Mouse (Mus musculus) hindbrain, embryonic 15.5 days (tissue): ENCODE results near the gene Cplx3. TPM values are rescaled to one million over a fixed set of nuclear protein-coding genes. Genes with fewer than 3 reads are reported as not detected.

Experiments
- ATAC-seq: fragments of 200-750 bp; cut with Nextera tagmentation; 2 replicates; pipeline ENCODE4 v1.8.0; 2017; ENCODE audit warnings: low read depth, moderate number of reproducible peaks, moderate TSS enrichment; ENCODE audit not compliant: low FRiP score
- H3K27ac ChIP-seq: fragments of 300-500 bp; sonication (generic); replicated peaks from 2 replicates; pipeline ENCODE4 v1.5.1; 2015; ENCODE audit warnings: mild to moderate bottlenecking, inconsistent platforms
- H3K27me3 ChIP-seq: fragments of 300-500 bp; sonication (generic); 2 replicates; pipeline ENCODE4 v1.6.1; 2015; ENCODE audit warnings: control low read depth, inconsistent platforms
- H3K36me3 ChIP-seq: fragments of 300-500 bp; sonication (generic); 2 replicates; pipeline ENCODE4 v1.6.1; 2015; ENCODE audit warnings: control low read depth, inconsistent platforms
- H3K4me1 ChIP-seq: fragments of 300-500 bp; sonication (generic); replicated peaks from 2 replicates; pipeline ENCODE4 v1.6.1; 2015; ENCODE audit warnings: control low read depth, inconsistent platforms
- H3K4me2 ChIP-seq: fragments of 300-500 bp; sonication (generic); 2 replicates; pipeline ENCODE4 v1.6.1; 2015; ENCODE audit warnings: moderate library complexity, mild to moderate bottlenecking, inconsistent platforms
- H3K4me3 ChIP-seq: fragments of 300-500 bp; sonication (generic); 2 replicates; pipeline ENCODE4 v1.5.1; 2015; ENCODE audit warnings: mild to moderate bottlenecking, inconsistent platforms
- H3K9ac ChIP-seq: fragments of 300-500 bp; sonication (generic); 2 replicates; pipeline ENCODE4 v1.6.1; 2015; ENCODE audit warnings: inconsistent platforms
- H3K9me3 ChIP-seq: fragments of 300-500 bp; sonication (generic); 2 replicates; pipeline ENCODE4 v1.6.1; 2016; ENCODE audit warnings: control low read depth, inconsistent platforms
- WGBS: fragments of 180-500 bp; shearing (Covaris S2); methylation state at CpG from one replicate; pipeline ENCODE4 v1.1.7; 2015; 5-methylcytosine and 5-hydroxymethylcytosine counted together
- polyA plus RNA-seq: library from polyadenylated mRNA; unstranded; fragments of >200 nt; fragmentation: Nextera tagmentation; extraction: Ambion mirVana; gene quantifications from 2 replicates; pipeline ENCODE4 v1.2.1, GENCODE M21; 2015

Cplx3 gene
- polyA plus RNA-seq, 1 experiment from 2014 or later = 0.19 TPM

- no peak overlapping the region for H3K4me3 ChIP-seq
- H3K36me3 ChIP-seq = peaks cover 21% of the 10 kb centered on the region
- no peak overlapping the region for H3K4me2 ChIP-seq
- H3K27me3 ChIP-seq = no peaks in the 10 kb centered on the region
- no peak overlapping the region for H3K9ac ChIP-seq
- H3K27ac ChIP-seq = no peak overlapping the region
- peaks cover 18% of the 10 kb centered on the region; the same call in 1 of the 2 replicates for H3K4me1 ChIP-seq
- WGBS = 88% methylated on average over 8 of the region's 8 CpGs
- no peaks in the 10 kb centered on the region for H3K9me3 ChIP-seq
- no peak for ATAC-seq
These were observed 8.8 kb downstream of the Cplx3 start for GRCm38 (mm10) chr9:57597265-57597664.

GRCm38 (mm10) chr9:57594174-57594509 lies 11.9 kb downstream of the Cplx3 start:
- Histone ChIP-seq H3K4me3 (no peak overlapping the region), H3K4me2 (no peak overlapping the region), H3K27me3 (no peaks in the 10 kb centered on the region), H3K9ac (no peak overlapping the region), H3K4me1 (peaks cover 16% of the 10 kb centered on the region), H3K27ac (no peak overlapping the region), H3K9me3 (no peaks in the 10 kb centered on the region), H3K36me3 (peaks cover 21% of the 10 kb centered on the region)
- WGBS = 67% methylated on average over 9 of the region's 9 CpGs
- no peak for ATAC-seq

GRCm38 (mm10) chr9:57593454-57594173 lies 12.5 kb downstream of the Cplx3 start:
- H3K27me3 ChIP-seq = no peaks in the 10 kb centered on the region
- 41% methylated on average over 12 of the region's 12 CpGs for WGBS
- H3K4me2 ChIP-seq = no peak overlapping the region
- H3K9ac ChIP-seq = no peak overlapping the region
- no peak overlapping the region for H3K27ac ChIP-seq
- no peak overlapping the region for H3K4me3 ChIP-seq
- H3K36me3 ChIP-seq = peaks cover 21% of the 10 kb centered on the region
- H3K4me1 ChIP-seq = peaks cover 18% of the 10 kb centered on the region
- no peaks in the 10 kb centered on the region for H3K9me3 ChIP-seq
- no peak for ATAC-seq

GRCm38 (mm10) chr9:57590726-57591125 lies 15.4 kb downstream of the Cplx3 start:
- H3K4me1 ChIP-seq = peaks cover 19% of the 10 kb centered on the region
- H3K9me3 ChIP-seq = no peaks in the 10 kb centered on the region
- WGBS = 46% methylated on average over 5 of the region's 5 CpGs
- no peak overlapping the region for H3K4me3 ChIP-seq
- H3K36me3 ChIP-seq = peaks cover 26% of the 10 kb centered on the region
- no peak overlapping the region for H3K9ac ChIP-seq
- H3K27ac ChIP-seq = no peak overlapping the region
- H3K27me3 ChIP-seq = no peaks in the 10 kb centered on the region
- no peak for ATAC-seq
- peak overlapping the region; percentile 87 for H3K4me2 ChIP-seq

GRCm38 (mm10) chr9:57589224-57590126 lies 16.6 kb downstream of the Cplx3 start, which contains the start of gene Ulk3:
Gene Ulk3, plus strand, starts transcription at chr9:57589452.
- Histone ChIP-seq H3K27me3 (no peaks in the 10 kb centered on the region), H3K27ac (peak within 1 kb of the TSS; percentile 81), H3K4me3 (peak within 1 kb of the TSS; percentile 60), H3K9me3 (no peaks in the 10 kb centered on the region), H3K9ac (peak within 1 kb of the TSS; percentile 77), H3K36me3 (peaks cover 27% of the 10 kb centered on the region), H3K4me2 (peak within 1 kb of the TSS; percentile 87), H3K4me1 (peaks cover 19% of the 10 kb centered on the region)
- peak; percentile 83 for ATAC-seq
- WGBS = under 1% methylated on average over 58 of the region's 58 CpGs

- Histone ChIP-seq H3K36me3 (peaks cover 34% of the 10 kb centered on the region), H3K9ac (no peak overlapping the region), H3K4me2 (no peak overlapping the region), H3K27me3 (no peaks in the 10 kb centered on the region), H3K4me3 (no peak overlapping the region), H3K4me1 (peaks cover 10% of the 10 kb centered on the region), H3K27ac (no peak overlapping the region), H3K9me3 (no peaks in the 10 kb centered on the region)
- WGBS = 84% methylated on average over 3 of the region's 3 CpGs
- ATAC-seq = no peak
These were observed 21.1 kb downstream of the Cplx3 start for GRCm38 (mm10) chr9:57584991-57585390.

- Histone ChIP-seq H3K4me2 (no peak overlapping the region), H3K36me3 (peaks cover 32% of the 10 kb centered on the region), H3K27ac (no peak overlapping the region), H3K4me3 (no peak overlapping the region), H3K4me1 (no peaks in the 10 kb centered on the region), H3K9ac (no peak overlapping the region), H3K27me3 (no peaks in the 10 kb centered on the region), H3K9me3 (no peaks in the 10 kb centered on the region)
- WGBS = 92% methylated on average over 6 of the region's 6 CpGs
- ATAC-seq = no peak
These were observed 28.8 kb downstream of the Cplx3 start for GRCm38 (mm10) chr9:57577144-57577849.

GRCm38 (mm10) chr9:57575577-57575976 lies 30.5 kb downstream of the Cplx3 start:
- WGBS = 85% methylated on average over 3 of the region's 3 CpGs
- no peak for ATAC-seq
- H3K36me3 ChIP-seq = peaks cover 31% of the 10 kb centered on the region
- H3K27ac ChIP-seq = no peak overlapping the region
- no peaks in the 10 kb centered on the region for H3K9me3 ChIP-seq
- H3K4me1 ChIP-seq = no peaks in the 10 kb centered on the region
- H3K27me3 ChIP-seq = no peaks in the 10 kb centered on the region
- H3K4me2 ChIP-seq = no peak overlapping the region
- H3K9ac ChIP-seq = no peak overlapping the region
- no peak overlapping the region for H3K4me3 ChIP-seq

- Histone ChIP-seq H3K4me1 (no peaks in the 10 kb centered on the region), H3K36me3 (peaks cover 29% of the 10 kb centered on the region), H3K4me2 (no peak overlapping the region), H3K9me3 (no peaks in the 10 kb centered on the region), H3K9ac (no peak overlapping the region), H3K27ac (no peak overlapping the region), H3K4me3 (no peak overlapping the region), H3K27me3 (no peaks in the 10 kb centered on the region)
- no peak for ATAC-seq
These were observed 31.7 kb downstream of the Cplx3 start for GRCm38 (mm10) chr9:57574397-57574796.

- no peak overlapping the region for H3K4me3 ChIP-seq
- WGBS = 95% methylated on average over 6 of the region's 6 CpGs
- H3K4me1 ChIP-seq = peaks cover 20% of the 10 kb centered on the region
- ATAC-seq = no peak
- no peaks in the 10 kb centered on the region for H3K27me3 ChIP-seq
- H3K4me2 ChIP-seq = no peak overlapping the region
- peaks cover 25% of the 10 kb centered on the region for H3K36me3 ChIP-seq
- H3K27ac ChIP-seq = no peak overlapping the region
- H3K9ac ChIP-seq = no peak overlapping the region
- no peaks in the 10 kb centered on the region for H3K9me3 ChIP-seq
These were observed 37.6 kb downstream of the Cplx3 start for GRCm38 (mm10) chr9:57568500-57568899.

- no peak overlapping the region for H3K4me3 ChIP-seq
- peaks cover 34% of the 10 kb centered on the region for H3K4me1 ChIP-seq
- WGBS = 69% methylated on average over 8 of the region's 8 CpGs
- peaks cover 25% of the 10 kb centered on the region for H3K36me3 ChIP-seq
- H3K27me3 ChIP-seq = no peaks in the 10 kb centered on the region
- ATAC-seq = no peak
- H3K27ac ChIP-seq = no peak overlapping the region
- no peak overlapping the region for H3K4me2 ChIP-seq
- H3K9me3 ChIP-seq = no peaks in the 10 kb centered on the region
- H3K9ac ChIP-seq = no peak overlapping the region
These were observed 39.2 kb downstream of the Cplx3 start for GRCm38 (mm10) chr9:57566846-57567245.

- Histone ChIP-seq H3K9ac (no peak overlapping the region), H3K27me3 (no peaks in the 10 kb centered on the region), H3K4me3 (no peak overlapping the region), H3K4me2 (no peak overlapping the region), H3K36me3 (peaks cover 19% of the 10 kb centered on the region), H3K9me3 (no peaks in the 10 kb centered on the region), H3K4me1 (peaks cover 41% of the 10 kb centered on the region), H3K27ac (peak overlapping the region; percentile 43)
- WGBS = 46% methylated on average over 10 of the region's 10 CpGs
- peak; percentile 32; the same call in 1 of the 2 replicates for ATAC-seq
These were observed 40.3 kb downstream of the Cplx3 start for GRCm38 (mm10) chr9:57565741-57566221.
